Mouse (Mus musculus) c-Kit-positive CD71-positive TER-119-positive erythroid progenitor cells, embryonic 14.5 days (primary cell): ENCODE data around the gene Bag3.
"Not testable (repeated sequence)": the region's sequence is repeated elsewhere in the genome, so short reads cannot be mapped to it uniquely, and the experiment has no call there.

Source experiments
- DNase-seq: peaks from one replicate; pipeline ENCODE4 v3.0.0-alpha.2; 2013; ENCODE audit warnings: low spot score

Bag3 gene

GRCm38 (mm10) chr7:128569429-128569828, 46.0 kb downstream of the Bag3 start:
- DNase-seq = not testable (repeated sequence)

GRCm38 (mm10) chr7:128569987-128570656, 46.7 kb downstream of the Bag3 start:
- peak; percentile 56 for DNase-seq

DNA sequence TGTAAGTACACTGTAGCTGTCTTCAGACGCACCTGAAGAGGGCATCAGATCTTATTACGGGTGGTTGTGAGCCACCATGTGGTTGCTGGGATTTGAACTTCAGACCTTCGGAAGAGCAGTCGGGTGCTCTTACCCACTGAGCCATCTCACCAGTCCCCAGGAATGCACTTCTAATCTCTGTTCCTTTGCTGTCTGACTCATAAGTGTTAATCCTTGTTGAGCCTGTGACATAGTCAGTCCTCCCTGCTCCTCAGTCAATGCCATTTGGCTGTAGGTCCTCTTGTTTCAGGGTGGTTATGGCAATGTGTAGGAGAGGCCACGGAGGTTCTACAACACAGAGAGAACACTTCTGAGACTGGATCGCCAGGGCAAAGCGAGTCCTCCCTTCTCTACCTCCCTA, 47.2 kb downstream of the Bag3 start:
- DNase-seq = not testable (repeated sequence)

GRCm38 (mm10) chr7:128572030-128572429, 48.6 kb downstream of the Bag3 start:
- no peak for DNase-seq

DNA sequence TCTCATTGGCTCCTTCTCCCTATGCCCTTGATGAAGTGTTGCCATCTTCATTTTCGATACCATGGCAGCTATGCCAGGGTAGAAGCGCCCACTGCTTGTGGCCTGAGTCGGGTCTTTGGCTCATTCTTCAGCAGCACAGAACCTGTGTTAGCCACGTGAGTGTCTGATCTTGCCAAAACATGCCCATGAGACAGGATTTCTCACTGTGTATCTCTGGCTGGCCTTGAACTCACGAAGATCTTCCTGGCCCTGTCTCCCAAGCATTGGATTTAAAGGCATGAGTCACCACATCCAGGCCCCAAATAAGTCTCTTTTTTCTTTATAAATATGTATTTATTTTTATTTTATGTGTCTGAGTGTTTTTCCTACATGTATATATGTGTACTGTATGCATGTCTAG, 51.8 kb downstream of the Bag3 start:
- no peak for DNase-seq

DNA sequence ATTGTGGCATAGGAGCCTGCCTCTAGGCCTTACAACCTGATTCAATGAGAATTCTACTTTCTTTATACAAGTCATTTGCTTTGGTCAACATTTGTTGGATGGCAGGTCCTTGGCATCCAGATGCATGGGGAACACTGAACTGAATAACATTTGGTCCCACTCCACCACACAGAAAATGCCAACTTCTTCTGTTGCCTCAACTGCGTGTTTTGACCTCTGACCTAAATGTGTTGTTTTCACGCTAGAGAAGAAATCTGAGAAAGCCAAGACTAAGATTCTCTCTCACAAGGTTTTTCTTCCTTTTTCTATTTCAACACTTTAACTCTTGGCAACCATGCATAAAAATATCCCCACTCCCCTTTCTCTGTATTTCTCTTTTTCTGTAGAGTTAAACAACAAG, 52.4 kb downstream of the Bag3 start:
- no peak for DNase-seq

- DNase-seq = no peak
Observed at GRCm38 (mm10) chr7:128577607-128578006, 54.2 kb downstream of the Bag3 start.

- DNase-seq = no peak
Observed at GRCm38 (mm10) chr7:128578199-128578945, 55.0 kb downstream of the Bag3 start.

DNA sequence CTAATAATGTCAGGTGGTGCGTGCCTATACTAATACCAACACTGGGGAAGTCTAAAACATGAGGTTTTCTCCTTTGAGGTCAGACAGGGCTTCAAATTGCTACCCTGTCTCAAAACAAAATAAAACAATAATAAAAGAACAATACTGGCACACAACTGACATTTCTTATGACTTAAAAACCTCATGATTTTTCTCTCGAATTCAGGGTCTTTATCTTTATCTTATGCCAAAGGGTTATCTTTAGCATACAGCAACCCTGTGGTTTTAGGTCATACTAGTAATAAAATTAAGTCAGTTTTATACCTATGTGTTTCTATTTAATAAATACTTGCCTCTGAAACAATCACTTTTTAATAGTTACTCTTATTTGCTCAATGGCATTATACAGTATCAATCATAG, 56.0 kb downstream of the Bag3 start:
- DNase-seq = no peak

DNA sequence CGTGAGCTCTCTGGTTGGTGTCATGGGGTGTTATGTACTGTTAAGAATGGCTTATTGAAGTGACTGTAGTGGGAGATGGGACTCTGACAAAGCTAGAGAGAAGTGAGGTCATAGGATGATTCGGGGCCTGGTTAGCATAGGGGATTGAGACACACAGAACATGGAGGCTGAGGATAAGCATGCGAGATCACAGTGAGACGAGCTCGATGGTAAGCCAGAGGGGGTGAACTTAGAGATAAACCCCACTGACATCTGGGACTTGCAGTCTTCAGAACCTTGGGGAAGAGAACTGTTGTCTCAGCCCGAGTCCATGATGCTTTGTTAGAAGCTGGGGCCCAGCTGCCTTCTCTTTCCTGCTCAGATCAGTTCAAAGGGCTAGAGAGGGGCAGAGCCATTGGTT, 56.9 kb downstream of the Bag3 start:
- no peak for DNase-seq

DNA sequence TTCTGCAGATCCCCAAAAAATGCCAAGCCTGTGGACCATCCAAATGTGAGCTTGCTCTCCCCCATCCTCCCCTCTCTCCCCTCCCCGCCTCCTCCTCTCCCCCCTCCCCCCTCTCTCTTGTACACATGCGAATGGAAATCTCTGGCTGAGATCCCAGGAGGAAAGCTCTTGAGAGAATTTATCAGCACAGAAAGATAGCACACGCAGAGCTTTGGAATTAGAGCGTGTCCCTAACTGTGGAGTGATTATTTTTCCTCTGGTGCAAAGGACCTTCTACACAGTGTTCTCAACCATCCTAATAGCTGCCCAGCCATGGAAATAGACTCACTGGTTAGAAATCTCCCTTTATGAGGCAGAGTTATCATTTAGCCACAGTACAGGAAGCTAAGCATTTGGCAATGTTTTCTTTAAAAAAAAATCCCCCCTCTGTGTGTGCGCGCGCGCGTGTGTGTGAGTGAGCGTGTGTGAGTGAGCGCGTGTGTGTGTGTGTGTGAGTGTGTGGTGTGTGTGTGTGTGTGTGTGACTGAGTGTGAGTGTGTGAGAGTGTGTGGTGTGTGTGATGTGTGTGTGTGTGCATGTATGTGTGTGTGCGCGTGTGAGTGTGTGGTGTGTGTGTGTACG, 58.6 kb downstream of the Bag3 start:
- DNase-seq = no peak

DNA sequence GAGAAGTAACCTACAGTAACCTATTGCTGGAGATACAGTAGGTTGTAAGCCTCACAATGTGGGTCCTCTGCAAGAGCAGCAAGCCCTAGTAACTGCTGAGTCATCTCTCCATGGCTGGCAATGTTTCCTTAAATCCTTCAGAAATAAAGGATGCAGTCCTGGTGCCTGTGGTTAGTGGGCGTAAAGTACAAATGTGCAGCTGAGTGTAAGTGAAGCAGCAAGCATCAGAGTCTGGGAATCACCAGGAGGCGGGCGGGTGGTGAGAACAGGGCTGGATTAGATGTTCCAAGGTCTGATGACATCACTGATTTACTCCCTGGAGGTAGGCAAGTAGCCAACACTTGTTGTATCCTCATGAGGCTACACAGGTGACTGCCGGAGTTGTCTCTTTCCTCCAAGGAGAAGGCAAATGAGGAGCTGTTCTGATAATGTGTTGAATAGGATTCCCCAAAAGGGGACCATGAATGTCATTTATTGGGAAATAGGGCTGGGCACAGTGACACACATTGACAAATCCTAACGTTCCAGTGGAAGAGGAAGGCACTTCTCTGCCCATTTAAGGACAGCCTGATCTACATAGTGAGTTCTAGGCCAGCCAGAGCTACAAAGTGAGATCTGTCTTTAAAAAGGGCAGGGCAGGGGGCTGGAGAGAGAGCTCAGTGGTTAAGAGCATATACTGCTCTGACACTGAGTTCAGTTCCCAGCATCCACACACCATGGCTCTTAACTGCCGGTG, 60.0 kb downstream of the Bag3 start:
- no peak for DNase-seq

GRCm38 (mm10) chr7:128587334-128587933, 64.0 kb downstream of the Bag3 start:
- DNase-seq = no peak

- DNase-seq = no peak
Observed at GRCm38 (mm10) chr7:128591345-128592084, 68.1 kb downstream of the Bag3 start.

- DNase-seq = no peak
Observed at GRCm38 (mm10) chr7:128592118-128592935, 68.9 kb downstream of the Bag3 start.

- DNase-seq = no peak
Observed at GRCm38 (mm10) chr7:128592936-128593241, 69.5 kb downstream of the Bag3 start.

- no peak for DNase-seq
Observed at GRCm38 (mm10) chr7:128596274-128596673, 72.9 kb downstream of the Bag3 start.
